Mouse (Mus musculus) midbrain, embryonic 10.5 days (tissue): ENCODE measurements at regions not wholly inside any gene's neighbourhood (a gene's known extent, or its start where the extent isn't known, plus 50 kb on each side); places are given as distances from the start of the nearest gene placed in this dataset.
A peak's percentile ranks its signal among the peaks of the same experiment; 100 is the strongest.

Experiments
- DNase-seq: peaks from one replicate; pipeline ENCODE4 v3.0.0-alpha.2; 2017; ENCODE audit warnings: low spot score
- H3K27ac ChIP-seq: fragments of 300-500 bp; sonication (generic); replicated peaks from 2 replicates; pipeline ENCODE4 v1.5.1; 2016; ENCODE audit warnings: mild to moderate bottlenecking
- H3K27me3 ChIP-seq: fragments of 300-500 bp; sonication (generic); 2 replicates; pipeline ENCODE4 v1.6.1; 2016; ENCODE audit warnings: low read depth, mild to moderate bottlenecking; ENCODE audit not compliant: poor library complexity, severe bottlenecking
- H3K36me3 ChIP-seq: fragments of 300-500 bp; sonication (generic); 2 replicates; pipeline ENCODE4 v1.6.1; 2016; ENCODE audit warnings: mild to moderate bottlenecking, moderate library complexity
- H3K4me1 ChIP-seq: fragments of 300-500 bp; sonication (generic); 2 replicates; pipeline ENCODE4 v1.6.1; 2016
- H3K4me3 ChIP-seq: fragments of 300-500 bp; sonication (generic); 2 replicates; pipeline ENCODE4 v1.5.1; 2016; ENCODE audit warnings: mild to moderate bottlenecking, moderate library complexity
- H3K9me3 ChIP-seq: fragments of 300-500 bp; sonication (generic); replicated peaks from 2 replicates; pipeline ENCODE4 v1.6.1; 2016; ENCODE audit warnings: mild to moderate bottlenecking
- WGBS: fragments of 180-500 bp; shearing (Covaris S2); methylation state at CpG from one replicate; pipeline ENCODE4 v1.1.7; 2016; 5-methylcytosine and 5-hydroxymethylcytosine counted together

- Histone ChIP-seq H3K27me3 (no peaks in the 10 kb centered on the region), H3K36me3 (no peaks in the 10 kb centered on the region), H3K4me3 (no peak overlapping the region), H3K9me3 (no peaks in the 10 kb centered on the region), H3K4me1 (0 out of 2 replicates have a peak, but pooled peaks cover 9% of the 10 kb centered on the region), H3K27ac (no peak overlapping the region)
- no peak for DNase-seq
- WGBS = 91% methylated on average over 5 of the region's 5 CpGs
Observed at GRCm38 (mm10) chr14:76722297-76722696, 165.6 kb upstream of the Serp2 start.

- no peak overlapping the region for H3K4me3 ChIP-seq
- H3K27me3 ChIP-seq = no peaks in the 10 kb centered on the region
- WGBS = 91% methylated on average over 9 of the region's 9 CpGs
- 0 out of 2 replicates have a peak, but pooled peaks cover 9% of the 10 kb centered on the region for H3K4me1 ChIP-seq
- no peak for DNase-seq
- no peaks in the 10 kb centered on the region for H3K9me3 ChIP-seq
- no peaks in the 10 kb centered on the region for H3K36me3 ChIP-seq
- H3K27ac ChIP-seq = no peak overlapping the region
Observed at GRCm38 (mm10) chr14:76721751-76722150, 165.1 kb upstream of the Serp2 start.

- 90% methylated on average over 3 of the region's 3 CpGs for WGBS
- DNase-seq = no peak
Observed at GRCm38 (mm10) chr14:76717081-76717480, 160.4 kb upstream of the Serp2 start.

GRCm38 (mm10) chr14:76714727-76715126 is 158.0 kb upstream of the Serp2 start:
- Histone ChIP-seq H3K27ac (no peak overlapping the region), H3K4me3 (no peak overlapping the region), H3K27me3 (no peaks in the 10 kb centered on the region), H3K36me3 (no peaks in the 10 kb centered on the region), H3K9me3 (no peaks in the 10 kb centered on the region), H3K4me1 (0 out of 2 replicates have a peak, but pooled peaks cover 6% of the 10 kb centered on the region)
- 87% methylated on average over 4 of the region's 4 CpGs for WGBS
- DNase-seq = no peak

More at GRCm38 (mm10) chr14:76717081-76717480, 160.4 kb upstream of the Serp2 start:
- Histone ChIP-seq H3K27me3 (no peaks in the 10 kb centered on the region), H3K27ac (no peak overlapping the region), H3K36me3 (no peaks in the 10 kb centered on the region), H3K4me1 (0 out of 2 replicates have a peak, but pooled peaks cover 6% of the 10 kb centered on the region), H3K9me3 (no peaks in the 10 kb centered on the region), H3K4me3 (no peak overlapping the region)

GRCm38 (mm10) chr14:76713946-76714345 is 157.3 kb upstream of the Serp2 start:
- H3K4me3 ChIP-seq = no peak overlapping the region
- H3K36me3 ChIP-seq = no peaks in the 10 kb centered on the region
- H3K27me3 ChIP-seq = no peaks in the 10 kb centered on the region
- H3K27ac ChIP-seq = no peak overlapping the region
- no peaks in the 10 kb centered on the region for H3K9me3 ChIP-seq
- H3K4me1 ChIP-seq = 0 out of 2 replicates have a peak, but pooled peaks cover 6% of the 10 kb centered on the region
- 70% methylated on average over 7 of the region's 7 CpGs for WGBS
- DNase-seq = no peak

- Histone ChIP-seq H3K4me1 (0 out of 2 replicates have a peak, but pooled peaks cover under 1% of the 10 kb centered on the region), H3K27me3 (no peaks in the 10 kb centered on the region), H3K36me3 (no peaks in the 10 kb centered on the region), H3K27ac (no peak overlapping the region), H3K9me3 (no peaks in the 10 kb centered on the region), H3K4me3 (no peak overlapping the region)
- no peak for DNase-seq
- WGBS = 92% methylated on average over 11 of the region's 11 CpGs
Observed at GRCm38 (mm10) chr14:76708728-76709127, 152.0 kb upstream of the Serp2 start.

GRCm38 (mm10) chr14:76703373-76703764 is 146.7 kb upstream of the Serp2 start:
- H3K36me3 ChIP-seq = no peaks in the 10 kb centered on the region
- no peaks in the 10 kb centered on the region for H3K9me3 ChIP-seq
- no peak for DNase-seq
- 89% methylated on average over 7 of the region's 7 CpGs for WGBS
- H3K27ac ChIP-seq = no peak overlapping the region
- no peak overlapping the region for H3K4me3 ChIP-seq
- peaks cover 24% of the 10 kb centered on the region for H3K4me1 ChIP-seq
- no peaks in the 10 kb centered on the region for H3K27me3 ChIP-seq

GRCm38 (mm10) chr14:76702709-76703372 is 146.2 kb upstream of the Serp2 start:
- H3K27me3 ChIP-seq = no peaks in the 10 kb centered on the region
- H3K4me1 ChIP-seq = peaks cover 29% of the 10 kb centered on the region
- no peak overlapping the region for H3K4me3 ChIP-seq
- no peaks in the 10 kb centered on the region for H3K9me3 ChIP-seq
- no peaks in the 10 kb centered on the region for H3K36me3 ChIP-seq
- no peak for DNase-seq
- WGBS = 73% methylated on average over 8 of the region's 8 CpGs
- H3K27ac ChIP-seq = peak overlapping the region; percentile 42

- Histone ChIP-seq H3K4me1 (peaks cover 29% of the 10 kb centered on the region), H3K27ac (peak overlapping the region; percentile 42)
Observed at GRCm38 (mm10) chr14:76701911-76702708, 145.4 kb upstream of the Serp2 start.

GRCm38 (mm10) chr14:76701304-76701703 is 144.6 kb upstream of the Serp2 start:
- Histone ChIP-seq H3K4me3 (no peak overlapping the region), H3K9me3 (no peaks in the 10 kb centered on the region), H3K36me3 (no peaks in the 10 kb centered on the region), H3K27ac (no peak overlapping the region), H3K4me1 (peaks cover 32% of the 10 kb centered on the region), H3K27me3 (no peaks in the 10 kb centered on the region)
- 91% methylated on average over 1 of the region's 1 CpGs for WGBS
- DNase-seq = no peak

More at GRCm38 (mm10) chr14:76701911-76702708, 145.4 kb upstream of the Serp2 start:
- no peaks in the 10 kb centered on the region for H3K36me3 ChIP-seq
- no peaks in the 10 kb centered on the region for H3K27me3 ChIP-seq
- WGBS = 83% methylated on average over 14 of the region's 14 CpGs
- no peak overlapping the region for H3K4me3 ChIP-seq
- DNase-seq = no peak
- H3K9me3 ChIP-seq = no peaks in the 10 kb centered on the region

GRCm38 (mm10) chr14:76700796-76701195 is 144.1 kb upstream of the Serp2 start:
- no peaks in the 10 kb centered on the region for H3K36me3 ChIP-seq
- no peaks in the 10 kb centered on the region for H3K9me3 ChIP-seq
- H3K27me3 ChIP-seq = no peaks in the 10 kb centered on the region
- H3K27ac ChIP-seq = no peak overlapping the region
- H3K4me3 ChIP-seq = no peak overlapping the region
- WGBS = 86% methylated on average over 3 of the region's 3 CpGs
- no peak for DNase-seq
- H3K4me1 ChIP-seq = peaks cover 32% of the 10 kb centered on the region

GRCm38 (mm10) chr14:76700190-76700589 is 143.5 kb upstream of the Serp2 start:
- no peak for DNase-seq
- no peaks in the 10 kb centered on the region for H3K27me3 ChIP-seq
- 86% methylated on average over 4 of the region's 4 CpGs for WGBS

More at GRCm38 (mm10) chr14:76700190-76700589, 143.5 kb upstream of the Serp2 start:
- no peaks in the 10 kb centered on the region for H3K9me3 ChIP-seq
- H3K4me1 ChIP-seq = peaks cover 32% of the 10 kb centered on the region
- no peaks in the 10 kb centered on the region for H3K36me3 ChIP-seq
- no peak overlapping the region for H3K27ac ChIP-seq
- H3K4me3 ChIP-seq = no peak overlapping the region
